Mouse (Mus musculus): ENCODE measurements around the gene Pfdn4.
"Not testable (repeated sequence)": the region's sequence is repeated elsewhere in the genome, so short reads cannot be mapped to it uniquely, and the experiment has no call there.

The Pfdn4 gene

DNA sequence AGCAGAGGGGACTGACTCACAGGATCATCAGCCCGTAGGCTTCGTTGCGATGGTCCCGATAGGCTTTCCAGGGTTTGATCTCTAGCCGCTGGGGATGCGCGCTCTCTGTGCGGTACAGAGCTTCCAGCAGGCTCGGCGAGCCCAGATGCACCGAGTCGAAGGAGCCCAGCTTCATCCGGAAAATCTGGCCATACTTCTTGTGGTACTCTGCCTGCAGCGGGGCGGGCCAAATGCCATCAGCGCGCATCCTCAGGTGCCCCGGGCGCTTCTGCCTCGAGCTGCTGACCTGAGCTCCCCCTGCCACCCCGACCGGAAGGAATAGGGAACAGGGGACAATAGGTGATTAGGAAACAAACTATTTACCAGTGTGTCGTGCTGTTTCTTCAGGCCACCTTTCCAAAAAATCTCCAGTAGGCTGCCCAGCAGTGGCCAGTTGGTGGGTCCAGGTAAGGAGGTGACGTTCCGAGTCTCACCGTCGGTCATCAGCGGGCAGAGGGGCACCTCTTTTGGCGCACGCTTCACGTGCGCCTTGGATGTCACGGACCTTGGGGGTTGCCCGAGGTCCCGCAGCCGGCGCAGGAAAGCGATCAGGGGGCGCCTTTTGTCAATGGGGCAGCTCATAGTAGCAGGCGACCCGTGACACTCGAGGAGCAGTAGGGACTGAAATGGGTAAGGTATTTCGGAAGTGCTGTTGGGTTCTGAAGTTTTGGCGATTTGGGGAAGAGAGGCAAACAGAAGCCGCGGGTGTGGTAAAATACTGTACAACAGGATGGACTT is at the start of gene Pfdn4:
Gene Pfdn4 (plus strand): TSS at position 275 of the 777 bp plus-strand sequence.
- peak; percentile 48 for DNase-seq

DNA sequence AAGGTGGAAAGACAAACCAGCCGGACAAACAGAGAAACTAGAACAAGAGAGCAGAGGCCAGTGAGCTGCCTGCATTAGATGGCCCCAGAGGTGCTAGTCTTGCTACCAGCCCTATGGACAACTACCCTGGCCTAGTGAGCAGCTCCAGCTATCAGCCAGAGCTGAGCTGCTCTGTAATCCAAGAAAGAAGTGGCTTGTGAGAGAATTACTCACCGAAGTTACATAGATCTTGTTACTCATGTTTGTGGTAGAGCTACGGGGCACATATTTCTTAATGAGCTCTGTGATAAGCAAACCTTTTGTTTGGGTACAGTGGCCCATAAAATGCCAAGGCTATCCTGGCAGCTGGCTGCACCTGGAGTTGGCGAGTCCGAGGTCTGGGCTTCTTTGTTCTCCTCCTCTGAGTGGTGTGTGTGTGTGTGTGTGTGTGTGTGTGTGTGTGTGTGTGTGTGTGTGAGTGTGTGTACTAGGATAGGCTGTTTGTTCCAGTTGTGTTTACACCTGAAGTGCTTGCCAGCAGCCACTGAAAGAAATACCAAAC is 49.3 kb upstream of the Pfdn4 start:
- DNase-seq: no peak

DNA sequence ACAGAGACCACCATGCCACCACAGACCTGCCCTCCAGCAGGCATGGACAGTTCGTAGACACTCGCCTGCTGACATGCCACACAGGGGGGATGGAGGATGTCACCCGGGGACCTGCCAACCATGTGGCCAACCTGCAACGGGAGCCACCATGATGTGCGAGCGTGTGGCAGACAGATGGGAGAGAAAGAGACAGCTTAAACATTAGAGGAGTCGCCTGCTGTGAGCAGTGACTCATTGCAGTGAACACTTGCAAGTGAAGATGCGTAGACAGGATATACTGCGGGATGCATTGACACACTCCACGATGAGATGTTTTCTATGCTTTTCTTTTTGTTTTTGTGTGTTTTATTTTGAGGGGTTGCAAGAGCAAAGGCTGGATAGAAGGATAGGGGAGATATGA is 48.6 kb upstream of the Pfdn4 start:
- DNase-seq: peak in 1 of 2 experiments; percentile 22

DNA sequence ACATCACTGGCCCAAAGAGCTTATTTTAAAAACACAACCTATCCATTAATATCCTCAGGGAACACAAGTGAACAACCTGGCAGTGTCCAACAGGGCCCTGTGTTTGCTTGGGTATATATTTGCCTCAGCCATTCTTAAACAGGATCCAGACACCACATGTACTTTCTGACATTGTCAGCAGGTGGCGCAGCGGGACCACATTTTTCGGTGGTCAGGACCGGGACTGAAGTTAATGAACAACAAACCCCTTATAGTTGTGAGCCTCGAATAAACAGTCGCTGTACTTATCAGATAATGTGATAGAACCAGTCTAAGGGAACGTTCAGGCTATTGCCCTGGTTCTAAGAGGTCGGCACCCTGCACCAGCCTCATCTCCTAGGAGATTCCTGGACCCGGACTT is 45.3 kb upstream of the Pfdn4 start:
- peak; percentile 87 to 89 for DNase-seq

DNA sequence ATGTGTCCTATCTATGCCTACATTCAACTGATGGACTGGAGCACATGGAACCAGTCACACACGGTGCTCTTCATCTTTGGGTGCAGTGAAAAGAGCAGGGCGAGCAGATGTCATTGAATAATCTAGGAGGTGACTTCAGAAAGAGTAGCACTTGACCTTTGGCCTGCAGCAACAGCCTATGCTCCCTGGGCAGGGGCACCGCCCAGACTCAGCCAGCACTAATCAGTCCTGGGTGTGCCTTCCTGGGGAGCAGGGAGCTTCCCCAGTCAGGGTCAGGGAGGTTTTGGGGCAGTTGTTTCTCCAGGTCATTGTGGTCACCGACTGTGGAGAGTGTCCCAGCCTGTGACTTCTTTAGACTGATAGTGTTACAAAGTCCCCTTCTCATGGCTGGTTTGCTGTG is 42.4 kb upstream of the Pfdn4 start:
- not testable (repeated sequence) for DNase-seq

DNA sequence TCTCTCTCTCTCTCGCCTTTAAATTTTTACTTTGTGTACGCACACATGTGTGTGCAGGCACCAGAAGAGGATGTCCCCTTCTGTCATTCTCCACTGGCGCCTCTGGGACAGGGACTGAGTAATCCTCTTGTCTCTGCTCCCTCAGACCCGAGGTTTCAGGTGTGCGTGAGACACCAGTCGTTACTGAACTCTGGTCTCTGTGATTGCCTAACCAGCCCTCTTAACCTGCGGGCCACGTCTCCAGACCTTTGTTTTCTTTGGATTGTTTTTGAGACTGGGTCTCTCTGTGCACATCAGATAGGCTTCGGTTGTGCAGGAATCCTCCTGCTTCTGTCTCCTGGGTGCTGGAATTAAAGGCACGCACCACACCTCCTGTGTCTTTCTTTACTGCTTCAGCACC is 37.0 kb upstream of the Pfdn4 start:
- no peak for DNase-seq

DNA sequence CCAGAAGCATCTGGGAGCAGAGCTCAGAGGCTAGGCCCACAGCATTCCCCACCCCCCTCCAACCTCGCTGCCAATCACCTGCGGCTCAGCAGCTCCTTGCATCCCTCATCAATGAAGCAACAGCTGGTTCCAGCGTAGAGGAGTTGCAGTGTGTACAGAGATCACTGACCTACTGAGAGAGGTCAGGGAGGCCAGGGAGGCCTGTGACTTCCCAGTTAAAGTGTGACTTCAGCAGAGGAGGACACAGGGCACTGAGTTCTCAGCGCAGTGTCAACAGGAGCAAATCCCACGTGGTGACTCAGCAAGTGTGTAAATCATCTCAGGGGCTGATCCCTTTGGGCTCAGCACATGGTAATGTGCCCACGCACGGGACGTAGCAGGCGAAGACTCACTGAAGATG is 36.4 kb upstream of the Pfdn4 start:
- DNase-seq: no peak

DNA sequence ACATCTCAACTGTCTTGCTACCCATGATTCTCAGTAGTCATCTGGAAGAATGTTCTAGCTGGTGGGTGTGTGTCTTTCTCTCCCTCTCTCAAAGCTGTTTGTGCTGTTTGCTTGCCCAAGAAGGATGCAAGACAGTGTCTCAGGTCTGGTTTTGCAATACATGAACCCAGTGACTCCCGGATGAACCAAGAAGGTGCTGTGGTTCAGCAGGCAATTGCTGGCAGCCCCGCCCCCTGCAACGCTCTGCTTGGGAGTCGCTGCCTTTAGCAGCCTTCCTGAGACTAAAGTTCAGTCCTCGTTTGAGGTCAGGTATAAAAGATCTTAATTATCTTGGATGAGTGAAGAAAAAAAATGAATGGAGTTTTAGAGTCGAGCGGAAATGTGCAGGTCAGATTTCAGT is 34.6 kb upstream of the Pfdn4 start:
- no peak for DNase-seq

DNA sequence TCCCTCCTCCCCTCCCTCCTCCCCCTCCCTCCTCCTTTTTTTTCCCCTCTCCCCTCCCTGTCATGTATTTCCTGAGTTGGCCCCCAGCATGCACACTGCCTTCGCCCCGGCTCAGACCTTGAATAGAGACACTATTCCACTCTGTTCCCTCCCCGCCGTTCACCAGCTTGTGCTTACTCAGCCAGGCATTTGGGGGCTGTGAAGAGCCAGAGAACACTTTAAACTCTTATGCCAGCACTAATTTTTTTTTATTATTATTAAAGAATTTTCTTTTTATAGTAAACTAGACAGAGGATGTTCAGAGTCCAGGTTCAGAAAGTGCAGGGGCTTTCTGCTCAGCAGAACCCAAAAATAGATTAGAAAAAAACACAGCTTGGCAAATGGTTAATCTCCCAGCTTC is 31.4 kb upstream of the Pfdn4 start:
- peak in 1 of 2 experiments; percentile 22 for DNase-seq

DNA sequence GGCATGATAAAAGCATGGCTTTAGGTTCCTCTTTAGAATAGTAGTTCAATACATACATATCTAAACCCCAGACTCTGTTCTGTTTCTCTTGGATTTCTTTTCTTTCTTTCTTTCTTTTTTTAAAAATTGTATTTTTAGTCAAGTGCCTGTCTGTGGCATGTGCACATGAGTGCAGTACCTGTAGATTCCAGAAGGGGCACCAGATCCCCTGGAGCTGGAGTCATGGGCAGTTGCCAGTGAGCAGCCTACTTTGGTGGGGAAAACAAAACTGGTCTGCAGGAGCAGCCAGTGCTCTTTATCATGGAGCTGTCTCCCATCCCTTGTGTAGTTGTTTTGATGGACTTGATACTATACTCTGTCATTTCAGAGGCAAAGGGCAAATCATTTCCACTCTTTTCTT is 28.2 kb upstream of the Pfdn4 start:
- DNase-seq: peak; percentile 47 to 60

DNA sequence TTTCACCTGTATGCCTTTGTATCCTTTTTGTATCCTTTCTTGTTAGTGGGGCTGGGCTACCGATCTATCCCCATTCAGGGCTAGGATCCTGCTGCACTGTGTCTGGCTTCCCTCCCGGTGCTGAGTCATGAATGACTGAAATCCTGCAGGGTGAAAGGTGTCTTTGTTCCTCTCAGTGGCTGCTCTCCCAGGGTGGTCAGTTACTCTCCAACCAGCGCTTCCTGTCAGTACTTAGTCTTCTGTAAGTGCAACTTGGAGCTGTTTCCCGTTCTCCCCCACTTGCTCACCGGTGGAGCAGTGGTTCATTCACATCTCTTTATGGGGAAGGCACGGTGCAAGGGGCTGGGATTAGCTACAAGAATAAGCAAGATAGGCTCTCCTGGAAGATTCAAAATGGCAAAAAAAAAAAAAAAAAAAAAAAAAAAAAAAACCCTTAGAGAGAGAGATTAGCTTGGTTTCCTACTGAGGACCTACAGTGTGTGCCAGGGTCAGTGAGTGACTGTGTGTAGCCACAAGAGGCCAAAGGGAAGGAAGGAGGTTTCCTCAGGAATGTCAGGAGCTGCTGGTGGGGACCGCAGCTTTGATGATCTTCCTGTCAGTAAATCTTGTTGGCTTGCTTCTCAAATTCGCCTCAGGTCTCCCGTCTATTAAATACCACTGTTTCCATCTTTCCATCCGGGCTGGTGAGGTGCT is 26.5 kb upstream of the Pfdn4 start:
- peak; percentile 42 to 61 for DNase-seq

DNA sequence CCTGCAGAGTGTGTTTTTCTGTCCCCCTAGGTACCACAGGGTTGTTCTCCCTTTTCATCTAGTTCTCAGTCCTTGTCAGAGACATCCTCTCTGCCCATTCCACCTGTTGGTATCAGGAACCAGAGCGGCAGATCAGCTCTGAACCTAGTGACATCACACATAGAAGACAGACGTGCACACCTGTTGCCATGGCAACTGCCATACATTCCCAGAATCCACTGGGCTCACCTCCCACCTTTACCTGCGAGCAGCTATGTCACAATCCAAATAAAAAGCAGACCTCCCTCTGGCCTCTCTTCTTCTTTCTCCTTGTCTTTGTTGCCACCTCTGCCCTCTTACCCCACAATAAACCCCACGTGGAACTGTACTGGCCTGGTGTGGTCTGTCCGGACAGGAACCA is 25.6 kb upstream of the Pfdn4 start:
- no peak for DNase-seq

DNA sequence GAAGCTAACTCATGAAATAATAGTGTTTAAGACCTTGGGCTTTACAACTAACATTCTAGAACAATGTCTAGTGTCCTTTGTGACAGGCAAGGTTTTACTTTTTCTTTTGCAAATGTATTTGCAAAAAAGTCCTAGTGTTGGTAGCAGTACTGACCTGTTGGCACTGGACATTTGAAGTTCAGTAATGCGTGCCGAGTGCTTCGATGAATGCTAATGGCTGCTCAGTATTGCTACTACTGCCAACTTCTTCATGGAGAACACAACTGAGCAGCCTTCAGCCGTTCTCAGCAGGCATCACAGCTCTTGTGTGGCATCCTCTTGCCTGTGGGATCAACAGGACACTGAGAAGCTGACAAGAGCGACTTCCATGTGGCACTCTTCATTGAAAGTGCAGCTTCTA is 22.1 kb upstream of the Pfdn4 start:
- no peak for DNase-seq

DNA sequence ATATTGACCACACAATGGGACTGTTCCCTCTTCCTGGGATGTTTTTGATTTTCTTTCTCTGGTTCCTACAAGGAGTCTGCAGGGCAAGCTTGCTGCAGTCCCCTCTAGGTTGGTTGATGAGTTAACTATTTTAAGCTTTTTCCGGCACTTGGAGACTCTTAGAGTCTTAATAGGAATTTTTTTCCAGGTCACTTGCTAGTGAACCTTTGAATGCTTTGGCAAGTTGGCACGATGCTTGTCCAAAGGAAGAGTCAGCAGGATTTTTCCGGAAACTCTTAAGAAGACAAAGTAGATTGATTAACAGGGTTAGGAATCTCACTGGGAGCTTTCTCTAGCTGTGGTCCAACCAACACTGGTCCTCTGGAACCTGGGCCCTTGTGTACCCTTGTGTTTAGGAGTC is 21.1 kb upstream of the Pfdn4 start:
- no peak for DNase-seq

DNA sequence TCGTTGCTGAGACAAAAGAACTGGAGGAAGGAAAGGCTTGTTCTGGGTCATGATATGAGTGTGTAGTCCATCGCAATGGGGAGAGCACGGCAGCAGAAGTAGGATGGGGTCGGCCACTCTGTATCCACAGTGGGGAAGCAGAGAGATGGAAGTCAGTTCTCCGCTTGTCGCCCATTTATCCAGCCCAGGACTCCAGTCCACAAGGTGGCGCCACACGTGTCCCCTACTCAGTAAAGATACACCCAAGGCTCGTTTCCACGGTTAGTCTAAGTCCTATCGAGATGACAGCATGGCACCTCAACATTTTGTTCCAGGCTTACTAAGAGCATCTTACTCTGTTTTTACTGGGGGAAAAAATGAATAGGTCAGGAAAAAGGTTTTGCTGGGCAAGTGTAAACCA is 20.0 kb upstream of the Pfdn4 start:
- DNase-seq: peak; percentile 42 to 57

DNA sequence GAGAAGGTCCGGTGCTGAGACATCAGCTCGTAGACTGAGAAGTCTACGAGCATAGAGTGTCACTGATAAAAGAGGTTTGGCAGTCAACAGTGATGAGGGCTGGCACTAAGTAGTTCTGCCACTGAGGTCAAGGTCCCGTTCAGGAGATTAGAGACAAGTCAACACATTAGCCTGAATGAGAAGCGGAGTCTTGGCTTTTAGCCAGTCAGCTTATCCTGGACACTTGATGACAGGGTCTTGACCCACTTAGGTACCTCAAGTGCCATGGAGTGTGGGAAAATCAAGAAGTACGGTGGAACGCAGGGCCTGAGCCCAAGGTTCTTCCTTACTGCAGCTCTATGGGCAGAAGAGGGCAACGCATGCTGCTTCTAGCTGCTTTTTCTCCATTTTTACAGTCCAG is 19.6 kb upstream of the Pfdn4 start:
- DNase-seq: no peak

DNA sequence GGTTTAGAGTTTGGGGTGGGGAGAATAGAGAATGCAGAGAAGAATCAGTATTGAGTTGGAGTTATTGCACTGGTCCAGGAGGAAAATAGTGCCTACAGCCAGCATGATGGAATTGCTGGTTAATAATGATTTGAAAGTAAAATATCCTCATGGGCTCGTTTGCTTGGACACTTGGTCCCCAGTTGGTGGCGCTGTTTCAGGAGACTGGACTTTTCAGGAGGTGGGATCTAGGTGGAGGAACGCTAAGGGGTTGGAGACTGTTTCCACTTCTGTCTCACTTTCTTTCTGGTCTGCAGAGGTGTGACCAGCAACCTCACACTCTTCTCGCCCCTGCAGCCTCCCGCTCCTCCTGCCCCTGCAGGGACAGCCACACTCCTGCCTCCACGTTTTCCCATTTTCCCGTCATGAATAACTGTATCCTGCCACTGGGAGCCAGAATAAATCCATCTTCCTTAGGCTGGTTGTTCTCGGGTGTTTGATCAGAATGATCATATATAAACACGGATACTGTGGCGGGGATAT is 14.1 kb upstream of the Pfdn4 start:
- no peak for DNase-seq

DNA sequence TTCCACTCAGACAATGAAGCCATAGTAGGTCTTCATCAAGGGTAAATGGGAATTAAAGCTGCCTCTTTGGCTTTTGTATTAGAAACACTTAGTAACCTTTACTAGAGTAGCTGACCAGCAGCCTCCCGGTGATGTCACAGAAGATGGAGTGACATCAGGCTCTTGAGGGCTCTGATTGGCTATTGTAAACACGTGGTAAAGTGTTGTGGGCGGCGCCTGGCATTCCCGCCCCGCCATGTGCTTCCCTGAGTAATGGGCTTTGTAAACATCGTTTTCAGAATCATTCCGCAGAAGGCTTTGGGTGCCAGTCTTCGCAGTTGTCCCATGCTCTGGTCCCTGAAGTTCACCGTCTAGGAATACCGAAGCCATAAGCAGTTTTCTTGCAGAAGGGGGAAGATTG is 12.3 kb upstream of the Pfdn4 start:
- no peak for DNase-seq

DNA sequence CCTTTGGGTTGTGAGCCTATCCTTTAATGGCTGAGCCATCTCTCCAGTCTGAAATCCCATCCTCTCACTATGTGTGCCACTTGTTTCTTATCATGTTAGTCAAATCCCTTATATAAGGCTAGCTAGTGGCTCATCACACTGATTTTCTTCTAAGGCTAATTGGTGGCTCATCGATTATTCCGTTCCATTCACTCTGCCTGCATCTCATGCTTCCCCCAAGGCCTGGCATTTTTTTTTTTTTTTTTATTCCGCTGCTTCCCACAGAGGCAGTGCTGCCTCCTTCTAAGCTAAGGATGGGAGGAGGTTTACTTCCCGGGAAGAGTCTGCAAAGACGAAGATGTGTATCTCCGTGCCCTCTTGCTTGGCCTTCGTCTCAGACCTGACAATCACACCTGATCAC is 9.0 kb upstream of the Pfdn4 start:
- DNase-seq: no peak

DNA sequence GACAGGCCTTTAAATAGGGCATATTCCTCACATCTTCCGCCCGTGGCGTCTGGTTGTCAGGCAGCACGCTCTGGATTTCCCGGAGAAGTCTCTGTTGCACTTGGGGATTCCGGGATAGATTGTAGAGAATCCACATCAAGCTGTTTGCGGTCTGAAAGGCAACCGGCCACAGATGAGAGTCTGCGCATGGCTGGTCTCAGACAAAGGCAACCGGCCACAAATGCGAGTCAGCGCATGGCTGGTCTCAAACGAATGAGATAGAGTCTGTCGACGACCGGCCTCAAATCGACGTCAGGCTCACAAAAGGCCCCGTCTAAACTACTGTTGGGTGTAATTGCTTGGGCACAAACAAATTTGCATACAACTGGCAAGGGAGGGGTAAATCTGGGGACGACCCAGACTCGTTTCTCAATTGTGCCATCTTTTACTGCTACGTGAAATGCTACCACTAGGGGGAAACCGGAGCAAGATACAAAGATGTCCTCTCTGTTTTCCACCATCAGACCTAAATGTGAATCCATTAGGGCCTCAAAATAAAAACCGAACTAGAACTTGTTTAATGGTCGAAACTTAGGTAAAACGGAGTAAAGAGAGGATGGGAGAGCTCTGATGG is 8.2 kb upstream of the Pfdn4 start:
- peak; percentile 59 to 70 for DNase-seq

DNA sequence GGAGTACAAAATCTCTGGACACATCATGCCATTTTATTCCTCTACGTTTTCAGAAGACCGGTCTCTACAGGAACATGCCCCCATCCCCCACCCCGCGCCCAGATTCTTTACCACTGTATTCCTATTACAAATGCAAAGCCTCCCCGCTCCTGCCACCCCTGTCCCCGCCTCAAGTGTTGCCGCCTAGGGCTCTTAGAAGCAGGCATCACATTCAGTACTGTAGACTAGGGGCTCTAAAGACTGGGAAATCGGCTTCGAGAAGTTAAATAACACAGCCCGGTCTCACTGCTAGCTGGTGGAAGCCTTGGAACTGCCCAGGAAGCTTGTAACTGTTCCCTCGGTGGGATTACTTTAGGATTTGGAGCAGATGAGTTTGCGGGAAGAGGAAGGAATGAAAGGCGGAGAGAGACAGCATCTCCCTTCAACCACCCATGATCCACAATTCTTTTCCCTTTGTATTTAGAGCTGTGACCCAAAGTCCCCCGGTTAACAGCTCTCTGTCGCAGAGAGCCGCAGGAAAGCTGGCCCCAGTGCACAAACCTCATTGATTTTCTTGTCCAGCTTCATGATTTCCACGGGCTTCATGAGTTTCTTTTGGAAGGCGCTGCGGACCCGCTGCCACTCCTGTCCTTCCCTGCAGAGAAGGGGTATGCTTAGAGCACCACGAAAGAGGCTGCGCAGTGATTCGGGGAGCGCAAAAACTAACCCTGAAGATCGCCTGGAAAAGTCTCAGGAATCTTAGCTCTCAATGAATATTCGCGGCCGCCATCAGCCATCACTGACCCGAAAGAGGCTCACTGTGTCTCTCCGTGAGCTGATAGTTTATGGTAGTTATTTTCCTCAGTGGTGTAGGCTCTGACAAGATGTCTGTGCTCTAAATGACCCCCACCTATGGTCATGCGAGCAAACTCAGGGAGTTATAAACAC is 1.2 kb upstream of the Pfdn4 start:
- DNase-seq: peak in 1 of 2 experiments; percentile 27

DNA sequence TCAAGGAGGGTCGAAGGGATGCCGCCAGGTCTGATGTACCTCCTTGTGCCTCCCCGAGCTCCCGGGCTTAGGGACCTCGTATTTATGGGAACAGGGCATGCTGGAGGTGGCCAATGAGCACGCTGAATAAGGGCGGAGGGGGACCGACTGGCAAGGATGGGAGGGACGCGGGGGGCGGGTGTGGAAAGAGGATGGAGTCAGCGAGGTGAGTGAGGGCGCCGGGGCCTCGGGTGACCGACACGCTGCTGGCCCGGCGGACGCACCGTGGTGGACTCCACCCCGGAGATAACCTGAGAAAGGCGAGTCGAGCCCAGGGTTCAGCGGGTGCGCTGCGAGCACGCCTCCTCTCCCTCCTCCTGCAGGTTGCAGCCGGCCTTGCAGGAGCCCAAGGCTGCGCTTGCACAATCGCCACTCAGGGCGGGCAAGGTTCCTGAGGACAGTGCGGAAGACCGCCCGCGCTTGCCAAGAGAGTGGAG is 901 bp downstream of the Pfdn4 start, which contains the start of gene Cyp24a1:
Gene Cyp24a1 (minus strand): TSS at position 55 of the 476 bp plus-strand sequence.
- peak; percentile 46 to 47 for DNase-seq
